Mouse (Mus musculus) kidney, adult 2 months (tissue): ENCODE data around the gene Map3k13. TPM values are rescaled to one million over a fixed set of nuclear protein-coding genes. Genes with fewer than 3 reads are reported as not detected.

Experiments
- DNase-seq: peaks from one replicate; pipeline ENCODE4 v3.0.0; 2021
- H3K27ac ChIP-seq: fragments of 200-500 bp; 2 replicates; pipeline ENCODE4 v1.5.1; 2012; ENCODE audit warnings: low read depth, low read length, control low read depth, inconsistent platforms; ENCODE audit not compliant: insufficient read depth
- H3K27me3 ChIP-seq: fragments of 200-500 bp; replicated peaks from 2 replicates; pipeline ENCODE4 v1.6.1; 2012; ENCODE audit warnings: mild to moderate bottlenecking, moderate library complexity, low read length, inconsistent platforms; ENCODE audit not compliant: control insufficient read depth, insufficient read depth
- H3K36me3 ChIP-seq: fragments of 200-500 bp; 2 replicates; pipeline ENCODE4 v1.6.1; 2012; ENCODE audit warnings: mild to moderate bottlenecking, moderate library complexity, low read length, inconsistent platforms; ENCODE audit not compliant: control insufficient read depth, insufficient read depth
- H3K4me1 ChIP-seq: fragments of 200-500 bp; 2 replicates; pipeline ENCODE4 v1.6.1; 2011; ENCODE audit warnings: low read length; ENCODE audit not compliant: control insufficient read depth, insufficient read depth
- H3K4me3 ChIP-seq: fragments of 200-500 bp; 2 replicates; pipeline ENCODE4 v1.5.1; 2011; ENCODE audit warnings: mild to moderate bottlenecking, low read depth, low read length, control low read depth; ENCODE audit not compliant: insufficient read depth
- CTCF ChIP-seq: fragments of 200-500 bp; conservative IDR thresholded peaks from 2 replicates; pipeline ENCODE4 v1.5.1; 2011; ENCODE audit warnings: low read depth, mild to moderate bottlenecking, control low read depth, low read length, moderate library complexity, mixed read lengths; ENCODE audit not compliant: insufficient read depth, insufficient read length
- POLR2A ChIP-seq: fragments of 200-500 bp; IDR thresholded peaks from one replicate; pipeline ENCODE4 v1.6.1; 2011; ENCODE audit warnings: low read depth, low read length, control low read depth
- WGBS: fragments of 180-500 bp; shearing (Covaris S2); methylation state at CpG from one replicate; pipeline ENCODE4 v1.1.7; 2018; 5-methylcytosine and 5-hydroxymethylcytosine counted together
- polyA plus RNA-seq: library from polyadenylated mRNA; depleted of rRNA; stranded (reverse); fragments of >200 nt; gene quantifications from 2 replicates; pipeline ENCODE4 v1.2.3, GENCODE M21; 2012

Gene Map3k13
- polyA plus RNA-seq, 1 experiment = 4.6 TPM

GRCm38 (mm10) chr16:21865983-21866575 lies 71.9 kb downstream of the Map3k13 start:
- DNase-seq = peak; percentile 71
- peaks cover 24% of the 10 kb centered on the region for H3K4me1 ChIP-seq
- H3K36me3 ChIP-seq = no peaks in the 10 kb centered on the region
- H3K27me3 ChIP-seq = no peaks in the 10 kb centered on the region
- H3K27ac ChIP-seq = peak overlapping the region; percentile 32; the same call in 1 of the 2 replicates
- TF ChIP-seq POLR2A (no peak), CTCF (no peak)
- WGBS = 36% methylated on average over 11 of the region's 11 CpGs
- no peak overlapping the region for H3K4me3 ChIP-seq

GRCm38 (mm10) chr16:21867727-21868126 lies 73.6 kb downstream of the Map3k13 start:
- WGBS = 54% methylated on average over 3 of the region's 3 CpGs
- H3K27ac ChIP-seq = peak overlapping the region; percentile 94
- peak; percentile 71 for DNase-seq
- TF ChIP-seq POLR2A (no peak), CTCF (no peak)
- peaks cover 24% of the 10 kb centered on the region for H3K4me1 ChIP-seq
- no peaks in the 10 kb centered on the region for H3K36me3 ChIP-seq
- H3K27me3 ChIP-seq = no peaks in the 10 kb centered on the region
- H3K4me3 ChIP-seq = 0 out of 2 replicates have a peak overlapping the region, but pooled peaks have one; percentile 30

GRCm38 (mm10) chr16:21868651-21869050 lies 74.5 kb downstream of the Map3k13 start:
- Histone ChIP-seq H3K4me3 (no peak overlapping the region; the same call in 1 of the 2 replicates), H3K4me1 (peaks cover 24% of the 10 kb centered on the region), H3K36me3 (no peaks in the 10 kb centered on the region), H3K27me3 (no peaks in the 10 kb centered on the region), H3K27ac (no peak overlapping the region; the same call in 1 of the 2 replicates)
- TF ChIP-seq POLR2A = no peak
- TF ChIP-seq CTCF = no peak
- 43% methylated on average over 6 of the region's 6 CpGs for WGBS
- no peak for DNase-seq

- H3K27me3 ChIP-seq = no peaks in the 10 kb centered on the region
- H3K36me3 ChIP-seq = no peaks in the 10 kb centered on the region; the same call in 1 of the 2 replicates
- no peak overlapping the region for H3K4me3 ChIP-seq
- WGBS = 47% methylated on average over 4 of the region's 4 CpGs
- no peak for DNase-seq
- TF ChIP-seq POLR2A (no peak), CTCF (no peak)
- no peak overlapping the region for H3K27ac ChIP-seq
- peaks cover 22% of the 10 kb centered on the region for H3K4me1 ChIP-seq
These were observed 75.7 kb downstream of the Map3k13 start for GRCm38 (mm10) chr16:21869879-21870278.

GRCm38 (mm10) chr16:21877735-21878134 lies 83.6 kb downstream of the Map3k13 start:
- Histone ChIP-seq H3K36me3 (no peaks in the 10 kb centered on the region; the same call in 1 of the 2 replicates), H3K27me3 (no peaks in the 10 kb centered on the region), H3K4me3 (no peak overlapping the region), H3K27ac (no peak overlapping the region), H3K4me1 (peaks cover 12% of the 10 kb centered on the region)
- no peak for DNase-seq
- no peak for TF ChIP-seq POLR2A
- no peak for TF ChIP-seq CTCF
- 91% methylated on average over 3 of the region's 3 CpGs for WGBS

- Histone ChIP-seq H3K27me3 (no peaks in the 10 kb centered on the region), H3K27ac (no peak overlapping the region), H3K4me1 (peaks cover 12% of the 10 kb centered on the region), H3K4me3 (no peak overlapping the region), H3K36me3 (no peaks in the 10 kb centered on the region; the same call in 1 of the 2 replicates)
- TF ChIP-seq POLR2A (no peak), CTCF (no peak)
- WGBS = 49% methylated on average over 3 of the region's 3 CpGs
- DNase-seq = peak; percentile 55
These were observed 84.7 kb downstream of the Map3k13 start for GRCm38 (mm10) chr16:21878834-21879233.

- H3K4me3 ChIP-seq = no peak overlapping the region
- no peaks in the 10 kb centered on the region for H3K36me3 ChIP-seq
- DNase-seq = peak; percentile 84
- no peaks in the 10 kb centered on the region for H3K27me3 ChIP-seq
- WGBS = 32% methylated on average over 6 of the region's 6 CpGs
- H3K27ac ChIP-seq = no peak overlapping the region
- H3K4me1 ChIP-seq = peaks cover 12% of the 10 kb centered on the region
- TF ChIP-seq POLR2A (no peak), CTCF (no peak)
These were observed 87.0 kb downstream of the Map3k13 start for GRCm38 (mm10) chr16:21881181-21881580.
